Mouse (Mus musculus) limb, embryonic 11.5 days (tissue): ENCODE measurements around the gene Olfr392. TPM values are rescaled to one million over a fixed set of nuclear protein-coding genes. Genes with fewer than 3 reads are reported as not detected.

Experiments used
- ATAC-seq: fragments of 200-750 bp; cut with Nextera tagmentation; 2 replicates; pipeline ENCODE4 v1.8.0; 2017; ENCODE audit warnings: low read depth; ENCODE audit not compliant: insufficient number of reproducible peaks, low FRiP score, low TSS enrichment
- DNase-seq: peaks from one replicate; pipeline ENCODE4 v3.0.0-alpha.2; 2015; ENCODE audit warnings: low spot score
- H3K27ac ChIP-seq: fragments of 300-500 bp; sonication (generic); replicated peaks from 2 replicates; pipeline ENCODE4 v1.5.1; 2014; ENCODE audit warnings: low read depth, mild to moderate bottlenecking, low read length
- H3K27me3 ChIP-seq: fragments of 300-500 bp; sonication (generic); 2 replicates; pipeline ENCODE4 v1.6.1; 2014; ENCODE audit warnings: mild to moderate bottlenecking, low read length, mixed read lengths; ENCODE audit not compliant: control insufficient read depth, insufficient read depth
- H3K36me3 ChIP-seq: fragments of 300-500 bp; sonication (generic); 2 replicates; pipeline ENCODE4 v1.6.1; 2014; ENCODE audit warnings: mild to moderate bottlenecking, low read length, moderate library complexity, mixed read lengths; ENCODE audit not compliant: control insufficient read depth, insufficient read depth
- H3K4me1 ChIP-seq: fragments of 300-500 bp; sonication (generic); 2 replicates; pipeline ENCODE4 v1.6.1; 2014; ENCODE audit warnings: low read length, mixed read lengths; ENCODE audit not compliant: control insufficient read depth, insufficient read depth
- H3K4me2 ChIP-seq: fragments of 300-500 bp; sonication (generic); 2 replicates; pipeline ENCODE4 v1.6.1; 2014; ENCODE audit warnings: low read depth, mild to moderate bottlenecking, moderate library complexity; ENCODE audit not compliant: severe bottlenecking
- H3K4me3 ChIP-seq: fragments of 300-500 bp; sonication (generic); 2 replicates; pipeline ENCODE4 v1.5.1; 2014; ENCODE audit warnings: low read depth, low read length
- H3K9ac ChIP-seq: fragments of 300-500 bp; sonication (generic); 2 replicates; pipeline ENCODE4 v1.6.1; 2014; ENCODE audit warnings: mild to moderate bottlenecking, low read length
- H3K9me3 ChIP-seq: fragments of 300-500 bp; sonication (generic); 2 replicates; pipeline ENCODE4 v1.6.1; 2016; ENCODE audit warnings: low read length; ENCODE audit not compliant: control insufficient read depth
- WGBS: fragments of 180-500 bp; shearing (Covaris S2); extraction: QIAGEN DNeasy Blood & Tissue Kit; methylation state at CpG from one replicate; pipeline ENCODE4 v1.1.7; 2014; 5-methylcytosine and 5-hydroxymethylcytosine counted together
- polyA plus RNA-seq: library from polyadenylated mRNA; unstranded; fragments of >200 nt; fragmentation: Nextera tagmentation; extraction: Ambion mirVana; gene quantifications from 2 replicates; pipeline ENCODE4 v1.2.1, GENCODE M21; 2014

The Olfr392 gene
- polyA plus RNA-seq = not detected in 2 replicates

DNA sequence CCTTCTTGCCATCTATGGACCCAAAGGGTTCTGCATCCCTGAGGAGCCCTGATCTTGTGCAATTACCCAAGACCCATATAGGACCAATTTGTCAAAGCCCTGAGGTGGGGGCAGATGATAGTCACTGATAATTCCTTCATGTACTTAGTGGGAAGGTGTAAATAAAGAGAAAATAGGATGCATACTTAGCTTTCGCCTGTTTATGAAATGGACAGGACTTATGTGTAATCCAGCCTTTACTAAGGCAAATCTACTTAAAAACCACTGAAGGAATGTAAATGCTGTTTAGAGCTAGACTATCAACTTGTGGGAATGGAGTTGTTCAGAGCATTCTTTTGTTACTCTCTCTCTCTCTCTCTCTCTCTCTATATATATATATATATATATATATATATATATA lies at the start of gene Olfr392:
Gene Olfr392 (minus strand): TSS at position 101 of the 400 bp plus-strand sequence.
- no peak within 1 kb of the TSS for H3K4me2 ChIP-seq
- no peaks in the 10 kb centered on the region for H3K9me3 ChIP-seq
- no peak within 1 kb of the TSS for H3K9ac ChIP-seq
- 92% methylated on average over 1 of the region's 1 CpGs for WGBS
- no peak within 1 kb of the TSS for H3K27ac ChIP-seq
- H3K4me3 ChIP-seq = no peak within 1 kb of the TSS
- H3K27me3 ChIP-seq = no peaks in the 10 kb centered on the region
- no peak for ATAC-seq
- no peaks in the 10 kb centered on the region for H3K36me3 ChIP-seq
- no peak for DNase-seq
- H3K4me1 ChIP-seq = no peaks in the 10 kb centered on the region

DNA sequence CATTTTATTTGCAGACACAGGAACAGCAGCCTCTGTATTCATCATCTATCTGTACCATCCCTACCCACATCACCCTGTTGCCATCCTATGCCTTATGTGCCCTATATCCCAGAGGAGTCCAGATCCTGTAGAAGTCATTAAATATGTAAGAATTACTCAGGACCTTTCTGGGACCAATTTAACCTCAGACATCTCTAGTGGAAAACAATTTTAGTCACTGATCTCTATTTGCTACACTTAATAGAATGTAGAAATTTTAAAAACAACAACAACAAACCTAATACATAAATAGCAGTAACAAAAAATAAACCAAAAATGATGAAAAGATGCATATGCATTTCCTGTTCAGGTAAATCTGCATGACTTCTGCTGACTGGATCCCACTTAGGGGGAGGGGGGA lies 34.5 kb upstream of the Olfr392 start, which contains the start of gene Olfr393:
Gene Olfr393 (minus strand): TSS at position 101 of the 400 bp plus-strand sequence.
- H3K4me2 ChIP-seq = no peak within 1 kb of the TSS
- H3K4me3 ChIP-seq = no peak within 1 kb of the TSS
- DNase-seq (no peak), ATAC-seq (no peak)
- no peaks in the 10 kb centered on the region for H3K4me1 ChIP-seq
- H3K36me3 ChIP-seq = no peaks in the 10 kb centered on the region
- no peaks in the 10 kb centered on the region for H3K9me3 ChIP-seq
- no peak within 1 kb of the TSS for H3K9ac ChIP-seq
- no peak within 1 kb of the TSS for H3K27ac ChIP-seq
- no peaks in the 10 kb centered on the region for H3K27me3 ChIP-seq

DNA sequence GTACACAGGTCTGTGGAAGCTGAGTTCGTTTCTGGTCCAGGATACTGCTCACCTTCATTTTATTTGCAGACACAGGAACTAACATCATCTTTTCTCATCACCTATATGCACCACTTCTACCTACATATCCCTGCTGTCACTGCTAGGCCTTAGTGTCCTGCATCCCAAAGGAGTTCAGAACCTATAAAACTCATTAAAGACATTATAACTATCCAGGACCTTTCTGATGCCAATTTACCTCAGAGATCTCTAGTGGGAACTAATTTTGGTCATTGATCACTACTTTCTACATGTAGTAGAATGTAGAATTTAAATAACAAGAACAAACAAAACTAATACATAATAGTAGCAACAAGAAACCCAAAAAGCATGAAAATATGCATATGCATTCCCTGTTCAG lies 13.9 kb downstream of the Olfr392 start, which contains the start of gene Olfr391-ps:
Gene Olfr391-ps (minus strand): TSS at position 101 of the 400 bp plus-strand sequence.
- Histone ChIP-seq H3K27ac (no peak within 1 kb of the TSS), H3K9ac (no peak within 1 kb of the TSS), H3K27me3 (no peaks in the 10 kb centered on the region), H3K4me3 (no peak within 1 kb of the TSS), H3K9me3 (peaks cover 3% of the 10 kb centered on the region; the same call in 1 of the 2 replicates), H3K4me2 (no peak within 1 kb of the TSS), H3K4me1 (no peaks in the 10 kb centered on the region), H3K36me3 (no peaks in the 10 kb centered on the region)
- no peak for DNase-seq
- 29% methylated on average over 1 of the region's 1 CpGs for WGBS
- ATAC-seq = no peak

DNA sequence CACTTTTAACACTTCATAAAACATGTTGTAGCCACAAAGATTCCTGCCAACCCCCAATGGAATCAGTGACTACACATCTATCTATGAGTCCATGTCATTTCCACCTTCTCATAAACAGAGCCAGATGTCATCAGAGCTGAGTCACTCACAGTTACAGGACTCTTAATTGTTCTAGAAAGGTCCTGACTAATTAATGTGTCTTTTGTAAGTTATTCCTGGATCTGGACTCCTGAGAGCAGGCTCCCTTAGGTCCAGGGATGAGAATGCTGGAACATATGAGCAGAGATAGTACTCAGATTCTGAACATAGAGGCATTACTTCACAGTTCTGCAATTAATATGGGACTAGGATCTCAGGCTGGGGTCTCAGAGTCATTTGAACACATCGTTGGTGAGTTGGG lies 34.2 kb downstream of the Olfr392 start, which contains the start of gene Olfr390:
Gene Olfr390 (plus strand): TSS at position 301 of the 400 bp plus-strand sequence.
- no peak for ATAC-seq
- DNase-seq = no peak

DNA sequence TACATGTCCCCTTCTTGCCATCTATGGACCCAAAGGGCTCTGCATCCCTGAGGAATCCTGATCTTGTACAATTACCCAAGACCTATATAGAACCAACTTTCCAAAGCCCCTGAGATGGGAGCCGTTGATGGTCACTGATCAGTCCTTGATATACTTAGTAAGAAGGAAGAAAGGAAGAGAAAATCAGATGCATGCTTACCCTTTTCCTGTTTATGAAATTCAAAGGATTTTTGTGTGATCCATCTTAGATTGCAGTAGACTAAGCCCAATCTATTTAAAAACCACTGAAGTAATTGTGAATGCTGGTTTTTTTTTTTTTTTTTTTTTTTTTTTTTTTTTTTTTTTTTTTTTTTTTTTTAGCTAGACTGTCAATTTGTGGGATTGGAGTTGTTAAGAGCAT lies 36.2 kb downstream of the Olfr392 start, which contains the start of gene Olfr389:
Gene Olfr389 (minus strand): TSS at position 101 of the 400 bp plus-strand sequence.
- WGBS = 87% methylated on average over 1 of the region's 1 CpGs
- no peak for DNase-seq
- Histone ChIP-seq H3K4me1 (no peaks in the 10 kb centered on the region), H3K4me2 (no peak within 1 kb of the TSS), H3K27me3 (no peaks in the 10 kb centered on the region), H3K27ac (no peak within 1 kb of the TSS), H3K9ac (no peak within 1 kb of the TSS), H3K4me3 (no peak within 1 kb of the TSS), H3K9me3 (no peaks in the 10 kb centered on the region; the same call in 1 of the 2 replicates), H3K36me3 (no peaks in the 10 kb centered on the region)
- ATAC-seq = no peak

More for the DNA sequence above, 34.2 kb downstream of the Olfr392 start, which contains the start of gene Olfr390:
- 72% methylated on average over 1 of the region's 1 CpGs for WGBS
- no peaks in the 10 kb centered on the region for H3K27me3 ChIP-seq
- no peaks in the 10 kb centered on the region for H3K4me1 ChIP-seq
- H3K27ac ChIP-seq = no peak within 1 kb of the TSS
- H3K36me3 ChIP-seq = no peaks in the 10 kb centered on the region
- no peak within 1 kb of the TSS for H3K4me2 ChIP-seq
- H3K4me3 ChIP-seq = no peak within 1 kb of the TSS
- H3K9ac ChIP-seq = no peak within 1 kb of the TSS
- no peaks in the 10 kb centered on the region; the same call in 1 of the 2 replicates for H3K9me3 ChIP-seq

Other genes starting within 250 kb of the Olfr392 start
- not detected in 2 replicates for gene Olfr385, start 224.0 kb downstream of the Olfr392 start, polyA plus RNA-seq
- gene Olfr384, start 218.5 kb downstream of the Olfr392 start, polyA plus RNA-seq = not detected in 2 replicates
- gene Zfp735, start 128.3 kb downstream of the Olfr392 start, polyA plus RNA-seq = not detected in 2 replicates
- not detected in 2 replicates for gene Olfr389, start 36.3 kb downstream of the Olfr392 start, polyA plus RNA-seq
- gene Olfr390, start 34.1 kb downstream of the Olfr392 start, polyA plus RNA-seq = not detected in 2 replicates
- gene Olfr391-ps, start 14.0 kb downstream of the Olfr392 start, polyA plus RNA-seq = not detected in 2 replicates
- gene Olfr393, start 34.4 kb upstream of the Olfr392 start, polyA plus RNA-seq = not detected in 2 replicates
- gene Olfr394, start 73.7 kb upstream of the Olfr392 start, polyA plus RNA-seq = not detected in 2 replicates
- not detected in 2 replicates for gene Olfr395, start 92.2 kb upstream of the Olfr392 start, polyA plus RNA-seq
- gene Olfr23, start 119.6 kb upstream of the Olfr392 start, polyA plus RNA-seq = not detected in 2 replicates
- gene Olfr397, start 143.8 kb upstream of the Olfr392 start, polyA plus RNA-seq = not detected in 2 replicates
- not detected in 2 replicates for gene Olfr398, start 173.4 kb upstream of the Olfr392 start, polyA plus RNA-seq
- not detected in 2 replicates for gene Olfr139, start 239.5 kb upstream of the Olfr392 start, polyA plus RNA-seq
- gene Olfr399, start 239.6 kb upstream of the Olfr392 start, polyA plus RNA-seq = not detected in 2 replicates